Mouse (Mus musculus) kidney, adult 2 months (tissue): ENCODE measurements around the gene Cdh24.

Source experiments
- CTCF ChIP-seq: fragments of 200-500 bp; conservative IDR thresholded peaks from 2 replicates; pipeline ENCODE4 v1.5.1; 2011; ENCODE audit warnings: low read depth, mild to moderate bottlenecking, control low read depth, low read length, moderate library complexity, mixed read lengths; ENCODE audit not compliant: insufficient read depth, insufficient read length
- POLR2A ChIP-seq: fragments of 200-500 bp; IDR thresholded peaks from one replicate; pipeline ENCODE4 v1.6.1; 2011; ENCODE audit warnings: low read depth, low read length, control low read depth

DNA sequence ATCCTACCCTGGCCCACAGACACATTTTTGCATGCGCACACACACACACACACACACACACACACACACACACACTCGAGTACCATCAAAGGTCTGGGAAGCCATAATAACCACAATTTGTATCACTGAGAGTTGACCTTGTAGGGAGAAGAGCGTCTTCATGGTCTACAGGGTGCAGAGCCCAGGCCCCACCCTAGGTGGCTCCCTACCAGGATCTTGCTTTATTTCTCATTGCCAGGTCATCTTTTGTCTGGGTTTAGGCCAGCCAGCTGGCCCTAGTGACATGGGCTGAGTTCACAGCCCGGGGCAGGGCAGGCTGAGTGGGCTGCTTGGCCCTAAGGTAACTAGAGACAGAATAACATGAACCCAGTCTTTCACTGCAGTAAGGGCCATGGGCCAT, 7.0 kb downstream of the Cdh24 start:
- no peak; the same call in 1 of the 2 replicates for TF ChIP-seq CTCF
- no peak for TF ChIP-seq POLR2A
